Mouse (Mus musculus) embryonic fibroblast, embryonic 13.5 days (primary cell): Measurements from ENCODE around the gene Ascc2. TPM values are rescaled to one million over a fixed set of nuclear protein-coding genes. Genes with fewer than 3 reads are reported as not detected.
A peak's percentile ranks its signal among the peaks of the same experiment; 100 is the strongest.

Source experiments
- H3K27ac ChIP-seq: 2 replicates; pipeline ENCODE4 v1.5.1; 2012; ENCODE audit warnings: low read length, control low read depth, inconsistent platforms; ENCODE audit not compliant: insufficient read depth
- H3K4me1 ChIP-seq: 2 replicates; pipeline ENCODE4 v1.6.1; 2011; ENCODE audit warnings: low read length; ENCODE audit not compliant: control insufficient read depth, insufficient read depth
- H3K4me3 ChIP-seq: 2 replicates; pipeline ENCODE4 v1.5.1; 2011; ENCODE audit warnings: mild to moderate bottlenecking, control low read depth, low read length; ENCODE audit not compliant: insufficient read depth
- CTCF ChIP-seq: IDR thresholded peaks from 2 replicates; pipeline ENCODE4 v1.5.1; 2011; ENCODE audit warnings: mild to moderate bottlenecking, control low read depth, low read length, moderate library complexity, borderline replicate concordance; ENCODE audit not compliant: insufficient read depth
- POLR2A ChIP-seq: IDR thresholded peaks from 2 replicates; pipeline ENCODE4 v1.6.1; 2011; ENCODE audit warnings: low read depth, mild to moderate bottlenecking, control low read depth, low read length, moderate library complexity
- polyA plus RNA-seq: library from polyadenylated mRNA; stranded (reverse); fragments of >200 nt; gene quantifications from 2 replicates; pipeline ENCODE4 v1.2.4, GENCODE M21; 2011; ENCODE audit warnings: low read depth; ENCODE audit not compliant: missing spikeins, insufficient read length

Ascc2 gene
- polyA plus RNA-seq = 34.3 and 39.0 TPM in 2 replicates

DNA sequence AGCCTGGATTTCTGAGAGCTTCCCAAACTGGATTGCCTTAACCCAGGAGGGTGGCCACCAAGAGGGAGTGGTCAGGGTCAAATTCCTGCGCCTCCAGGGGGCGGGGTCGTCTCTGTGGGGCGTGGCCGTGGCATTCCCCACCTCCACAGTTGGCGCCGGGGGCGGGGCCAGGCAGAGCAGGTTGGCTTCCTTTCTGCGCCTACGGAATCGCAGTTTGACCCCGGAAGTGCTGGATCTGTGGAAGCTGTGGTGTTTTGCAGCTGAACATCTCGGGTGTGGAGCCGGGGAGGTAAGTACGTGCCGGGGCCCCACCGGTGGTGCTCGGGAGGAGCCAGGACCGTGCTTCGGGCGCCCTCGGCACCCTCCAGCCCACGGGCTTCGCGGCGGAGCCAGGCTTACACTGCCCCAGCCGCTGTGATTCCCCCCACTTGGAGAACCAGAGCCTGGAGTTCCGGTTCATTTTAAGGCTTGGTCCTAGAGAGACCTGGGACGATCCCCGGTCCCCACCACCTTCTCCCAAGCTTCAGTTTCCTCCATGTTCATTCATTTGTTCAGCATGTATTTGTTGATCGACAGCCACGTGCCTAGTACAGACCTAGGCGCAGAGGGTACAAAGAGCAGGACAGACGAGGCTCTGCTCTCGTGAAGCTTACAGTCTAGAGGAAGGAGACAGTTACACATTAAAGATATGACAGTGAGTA lies at the start of gene Ascc2:
Ascc2 (plus strand) TSS at position 214 of the 701 bp plus-strand sequence.
- TF ChIP-seq CTCF (no peak), POLR2A (peak; percentile 77)

DNA sequence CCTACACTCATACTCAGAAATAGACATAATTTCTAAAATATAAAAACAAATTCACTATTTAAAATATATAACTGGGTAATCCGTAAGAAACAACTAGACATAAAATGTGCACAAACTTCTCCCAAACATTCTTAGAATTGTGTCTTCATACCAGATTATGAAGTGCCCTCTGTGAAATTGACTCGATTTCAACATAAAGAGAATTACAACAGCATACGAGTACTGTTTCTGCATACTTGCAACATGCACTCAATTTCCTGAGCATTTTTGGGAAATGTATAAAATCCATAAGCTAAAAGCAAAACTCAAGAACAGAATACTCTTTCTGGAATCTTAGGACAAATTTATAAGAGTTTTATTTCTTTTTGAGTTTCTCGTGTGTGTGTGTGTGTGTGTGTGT lies 45.7 kb upstream of the Ascc2 start:
- no peak overlapping the region for H3K4me3 ChIP-seq
- no peak overlapping the region for H3K27ac ChIP-seq
- TF ChIP-seq POLR2A (no peak), CTCF (no peak)
- H3K4me1 ChIP-seq = no peaks in the 10 kb centered on the region; the same call in 1 of the 2 replicates

More for the DNA sequence above, at the start of gene Ascc2:
- peaks cover 10% of the 10 kb centered on the region; the same call in 1 of the 2 replicates for H3K4me1 ChIP-seq
- peak within 1 kb of the TSS; percentile 93 for H3K4me3 ChIP-seq
- peak within 1 kb of the TSS; percentile 92 for H3K27ac ChIP-seq

DNA sequence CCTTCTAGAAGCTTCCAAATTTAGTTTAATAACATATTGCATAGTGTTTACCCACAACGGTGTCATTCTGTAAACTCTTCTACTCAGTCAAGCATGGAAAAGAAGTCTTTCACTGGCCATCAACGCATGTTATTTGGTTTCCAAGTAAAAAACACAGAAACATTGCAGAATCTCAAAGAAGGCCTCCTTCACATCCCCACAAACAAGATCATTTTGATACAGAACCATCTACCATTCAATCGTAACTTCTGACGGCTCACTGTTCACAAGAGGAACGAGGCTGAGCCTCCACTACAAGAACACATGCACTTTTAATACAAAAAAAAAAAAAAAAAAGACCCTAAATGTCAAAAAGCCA lies 44.1 kb upstream of the Ascc2 start:
- TF ChIP-seq POLR2A (no peak), CTCF (no peak)
- Histone ChIP-seq H3K4me3 (peak overlapping the region; percentile 70), H3K27ac (no peak overlapping the region), H3K4me1 (no peaks in the 10 kb centered on the region; the same call in 1 of the 2 replicates)

DNA sequence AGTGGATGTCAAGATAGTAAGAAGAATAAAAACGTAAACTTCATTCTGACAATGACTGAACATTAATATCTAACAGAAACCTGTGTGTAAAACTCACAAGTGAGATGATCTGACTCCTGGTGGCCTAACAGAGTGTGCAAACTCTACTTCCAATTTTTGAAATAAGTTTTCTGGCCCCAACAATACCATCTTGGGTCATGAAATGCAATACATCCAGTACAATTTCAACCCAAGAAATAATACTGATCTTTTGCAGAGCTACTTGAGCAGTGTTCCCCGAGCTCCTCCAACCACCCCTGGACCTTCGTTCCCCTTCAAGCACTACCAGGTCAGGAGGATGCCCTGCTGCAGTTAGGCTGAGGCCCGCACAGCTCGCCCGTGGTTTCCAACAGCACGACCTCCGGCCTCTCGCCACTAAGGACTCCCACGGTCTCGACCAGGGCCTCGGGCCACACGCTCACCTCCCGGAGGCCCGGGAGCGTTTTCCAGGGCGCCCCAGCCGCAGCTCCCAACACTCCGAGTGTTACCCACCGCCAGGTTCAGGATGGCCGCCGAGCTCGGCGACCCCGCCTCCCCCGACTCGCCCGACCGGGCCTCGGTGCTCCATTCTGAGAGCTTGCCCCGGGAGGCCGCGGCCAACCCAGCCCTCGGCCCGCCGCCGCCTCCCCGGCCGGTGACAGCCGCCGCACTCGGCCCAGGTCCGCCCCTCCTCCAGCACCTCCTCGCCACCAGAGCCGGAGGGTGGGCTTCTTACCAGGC lies 43.5 kb upstream of the Ascc2 start:
- Histone ChIP-seq H3K4me1 (no peaks in the 10 kb centered on the region; the same call in 1 of the 2 replicates), H3K4me3 (peak overlapping the region; percentile 70), H3K27ac (peak overlapping the region; percentile 67)
- TF ChIP-seq CTCF (no peak), POLR2A (no peak)

DNA sequence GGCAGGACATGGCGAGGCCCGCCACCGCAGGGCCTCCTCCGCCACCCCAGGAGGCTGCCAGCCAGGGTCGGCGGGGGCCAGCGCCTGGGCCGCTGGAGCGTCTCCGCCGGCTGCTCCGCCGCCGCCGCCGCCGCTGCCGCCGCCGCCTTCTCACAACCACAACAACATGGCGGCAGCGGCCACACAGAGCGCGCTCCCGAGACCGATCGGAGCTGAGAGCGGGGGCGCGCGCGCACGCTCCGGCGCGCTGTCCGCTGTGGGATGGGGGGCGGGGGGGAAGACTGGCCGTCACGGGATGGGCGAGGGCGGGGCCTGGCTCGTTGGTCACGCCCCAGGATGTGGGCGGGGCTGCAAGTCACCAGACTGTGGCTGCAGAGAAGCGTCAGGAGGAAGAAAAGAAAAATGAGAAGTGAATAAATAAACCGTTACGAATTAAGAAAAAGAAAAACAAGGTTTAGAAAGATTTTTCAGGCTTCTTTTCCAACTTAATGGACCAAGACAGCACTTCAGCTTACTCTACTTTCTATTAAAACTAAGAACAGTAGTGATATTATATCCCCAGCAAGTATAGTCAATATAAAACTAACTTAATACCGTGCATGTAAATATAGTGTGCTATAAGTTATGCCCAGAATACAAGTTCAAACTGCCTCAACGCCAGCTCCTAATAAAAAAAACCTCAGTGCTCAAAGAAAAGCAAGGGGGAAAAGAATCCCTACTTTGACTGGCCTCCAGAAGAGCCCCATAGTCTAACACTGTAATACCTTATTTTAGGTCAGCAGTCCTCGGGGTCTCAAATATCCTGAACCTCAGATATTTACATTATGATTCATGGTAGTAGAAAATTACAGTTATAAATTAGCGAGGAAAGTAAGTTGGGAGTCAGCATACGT lies 42.7 kb upstream of the Ascc2 start, which contains the start of gene Mtmr3:
Mtmr3 (minus strand) TSS at position 256 of the 893 bp plus-strand sequence.
- peak within 1 kb of the TSS; percentile 80 for H3K27ac ChIP-seq
- H3K4me3 ChIP-seq = peak within 1 kb of the TSS; percentile 70
- TF ChIP-seq CTCF = no peak
- TF ChIP-seq POLR2A = peak; percentile 61
- H3K4me1 ChIP-seq = no peaks in the 10 kb centered on the region; the same call in 1 of the 2 replicates

DNA sequence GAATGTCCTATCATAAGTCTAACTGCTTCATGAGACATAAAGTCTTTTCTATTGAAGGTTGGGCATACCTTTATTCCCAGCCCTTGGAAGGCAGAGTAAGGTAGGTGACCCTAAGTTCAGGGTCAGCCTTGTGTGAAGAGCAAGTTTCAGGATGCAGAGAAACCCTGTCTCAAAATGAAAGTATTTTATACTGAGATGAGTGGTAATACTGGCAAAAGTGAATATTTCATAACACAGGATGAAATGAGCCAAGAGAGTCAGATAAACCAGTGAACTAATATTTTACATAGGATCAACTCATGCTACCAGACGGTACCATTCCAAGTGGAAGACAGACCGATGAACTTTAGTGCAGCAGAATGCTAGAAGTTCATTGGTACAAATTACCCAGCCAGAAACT lies 39.1 kb upstream of the Ascc2 start:
- Histone ChIP-seq H3K27ac (no peak overlapping the region), H3K4me1 (no peaks in the 10 kb centered on the region), H3K4me3 (no peak overlapping the region)
- no peak for TF ChIP-seq POLR2A
- no peak for TF ChIP-seq CTCF

DNA sequence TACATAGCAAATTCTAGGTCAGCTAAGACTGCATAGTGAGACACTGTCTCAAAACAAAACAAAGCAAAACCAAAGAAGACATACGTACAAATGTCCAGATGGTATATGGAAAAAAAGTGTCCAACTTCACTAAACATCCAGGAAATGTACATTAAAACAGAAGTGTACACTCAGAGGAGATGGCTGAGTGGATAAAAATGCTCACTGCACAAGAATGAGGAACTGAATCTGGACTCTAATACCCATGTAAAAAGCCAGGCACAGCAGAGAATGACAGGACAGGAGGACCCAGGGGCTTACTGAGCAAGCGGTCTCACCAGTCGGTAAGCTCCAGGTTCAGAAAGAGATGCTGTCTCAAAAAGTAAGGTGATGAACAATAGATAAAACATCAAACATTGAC lies 37.6 kb upstream of the Ascc2 start:
- no peaks in the 10 kb centered on the region for H3K4me1 ChIP-seq
- no peak overlapping the region for H3K4me3 ChIP-seq
- TF ChIP-seq POLR2A (no peak), CTCF (no peak)
- no peak overlapping the region for H3K27ac ChIP-seq

DNA sequence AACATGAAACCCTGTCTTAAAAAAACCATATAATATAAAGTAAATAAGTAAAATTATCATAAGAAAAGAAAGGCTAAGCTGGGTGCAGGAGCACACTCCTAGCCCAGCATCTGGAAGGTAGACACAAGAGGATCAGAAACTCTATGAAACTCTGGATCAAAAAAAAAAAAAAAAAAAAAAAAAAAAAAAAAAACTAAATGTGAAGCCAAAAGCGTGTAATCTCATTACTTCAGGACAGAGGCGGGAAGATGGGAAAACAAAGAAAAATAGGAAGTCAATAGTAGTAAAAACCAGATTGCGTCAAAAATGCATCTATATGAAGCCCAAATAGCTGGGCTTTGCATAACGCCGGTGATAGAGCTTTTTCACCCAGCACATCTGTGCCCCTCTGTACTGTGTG lies 35.7 kb upstream of the Ascc2 start:
- no peak overlapping the region for H3K4me3 ChIP-seq
- no peak overlapping the region for H3K27ac ChIP-seq
- peaks cover 5% of the 10 kb centered on the region for H3K4me1 ChIP-seq
- TF ChIP-seq CTCF = no peak
- no peak for TF ChIP-seq POLR2A
